Mouse (Mus musculus): Measurements from ENCODE around the gene Iffo2.
A peak's percentile ranks its signal among the peaks of the same experiment; 100 is the strongest.

Gene Iffo2

GRCm38 (mm10) chr4:139580663-139581336 is 50.5 kb downstream of the Iffo2 start:
- peak; percentile 34 to 72 for DNase-seq (ENCODE audit: inconsistent age in 2 of 2, low spot score in 1 of 2)

GRCm38 (mm10) chr4:139581427-139582051 is 51.2 kb downstream of the Iffo2 start:
- DNase-seq (ENCODE audit: inconsistent age in 2 of 2, low spot score in 1 of 2): peak; percentile 39 to 77

- peak; percentile 9 to 35 for DNase-seq (ENCODE audit: inconsistent age in 2 of 2, low spot score in 1 of 2)
Observed at GRCm38 (mm10) chr4:139582346-139582745, 52.0 kb downstream of the Iffo2 start.

GRCm38 (mm10) chr4:139582903-139583302 is 52.6 kb downstream of the Iffo2 start:
- DNase-seq (ENCODE audit: inconsistent age in 2 of 2, low spot score in 1 of 2): no peak

- DNase-seq (ENCODE audit: inconsistent age in 2 of 2, low spot score in 1 of 2): no peak
Observed at GRCm38 (mm10) chr4:139583629-139584245, 53.4 kb downstream of the Iffo2 start.

GRCm38 (mm10) chr4:139584704-139585103 is 54.4 kb downstream of the Iffo2 start:
- DNase-seq (ENCODE audit: inconsistent age in 2 of 2, low spot score in 1 of 2): peak; percentile 34 to 68

GRCm38 (mm10) chr4:139585713-139586112 is 55.4 kb downstream of the Iffo2 start:
- peak; percentile 60 to 78 for DNase-seq (ENCODE audit: inconsistent age in 2 of 2, low spot score in 1 of 2)

GRCm38 (mm10) chr4:139587370-139587769 is 57.0 kb downstream of the Iffo2 start:
- peak; percentile 67 to 84 for DNase-seq (ENCODE audit: inconsistent age in 2 of 2, low spot score in 1 of 2)

- DNase-seq (ENCODE audit: inconsistent age in 2 of 2, low spot score in 1 of 2): peak; percentile 60 to 81
Observed at GRCm38 (mm10) chr4:139587773-139588172, 57.4 kb downstream of the Iffo2 start.

GRCm38 (mm10) chr4:139589351-139590027 is 59.1 kb downstream of the Iffo2 start:
- no peak for DNase-seq (ENCODE audit: inconsistent age in 2 of 2, low spot score in 1 of 2)

- no peak for DNase-seq (ENCODE audit: inconsistent age in 2 of 2, low spot score in 1 of 2)
Observed at GRCm38 (mm10) chr4:139590446-139590845, 60.1 kb downstream of the Iffo2 start.

- DNase-seq (ENCODE audit: inconsistent age in 2 of 2, low spot score in 1 of 2): no peak
Observed at GRCm38 (mm10) chr4:139592895-139593294, 62.5 kb downstream of the Iffo2 start.

- DNase-seq (ENCODE audit: inconsistent age in 2 of 2, low spot score in 1 of 2): no peak
Observed at GRCm38 (mm10) chr4:139593383-139593782, 63.0 kb downstream of the Iffo2 start.

GRCm38 (mm10) chr4:139594062-139594461 is 63.7 kb downstream of the Iffo2 start:
- DNase-seq (ENCODE audit: inconsistent age in 2 of 2, low spot score in 1 of 2): no peak

- DNase-seq (ENCODE audit: inconsistent age in 2 of 2, low spot score in 1 of 2): no peak
Observed at GRCm38 (mm10) chr4:139596715-139597114, 66.4 kb downstream of the Iffo2 start.

- DNase-seq (ENCODE audit: inconsistent age in 2 of 2, low spot score in 1 of 2): no peak
Observed at GRCm38 (mm10) chr4:139597286-139598284, 67.2 kb downstream of the Iffo2 start.

- DNase-seq (ENCODE audit: inconsistent age in 2 of 2, low spot score in 1 of 2): peak in 1 of 2 experiments; percentile 70
Observed at GRCm38 (mm10) chr4:139598356-139598755, 68.0 kb downstream of the Iffo2 start.

GRCm38 (mm10) chr4:139598950-139599518 is 68.7 kb downstream of the Iffo2 start:
- DNase-seq (ENCODE audit: inconsistent age in 2 of 2, low spot score in 1 of 2): peak; percentile 94 to 97

GRCm38 (mm10) chr4:139601519-139602356 is 71.4 kb downstream of the Iffo2 start:
- DNase-seq (ENCODE audit: inconsistent age in 2 of 2, low spot score in 1 of 2): peak; percentile 72 to 81
